Mouse (Mus musculus): ENCODE results near the gene Pou6f1.

Gene Pou6f1

DNA sequence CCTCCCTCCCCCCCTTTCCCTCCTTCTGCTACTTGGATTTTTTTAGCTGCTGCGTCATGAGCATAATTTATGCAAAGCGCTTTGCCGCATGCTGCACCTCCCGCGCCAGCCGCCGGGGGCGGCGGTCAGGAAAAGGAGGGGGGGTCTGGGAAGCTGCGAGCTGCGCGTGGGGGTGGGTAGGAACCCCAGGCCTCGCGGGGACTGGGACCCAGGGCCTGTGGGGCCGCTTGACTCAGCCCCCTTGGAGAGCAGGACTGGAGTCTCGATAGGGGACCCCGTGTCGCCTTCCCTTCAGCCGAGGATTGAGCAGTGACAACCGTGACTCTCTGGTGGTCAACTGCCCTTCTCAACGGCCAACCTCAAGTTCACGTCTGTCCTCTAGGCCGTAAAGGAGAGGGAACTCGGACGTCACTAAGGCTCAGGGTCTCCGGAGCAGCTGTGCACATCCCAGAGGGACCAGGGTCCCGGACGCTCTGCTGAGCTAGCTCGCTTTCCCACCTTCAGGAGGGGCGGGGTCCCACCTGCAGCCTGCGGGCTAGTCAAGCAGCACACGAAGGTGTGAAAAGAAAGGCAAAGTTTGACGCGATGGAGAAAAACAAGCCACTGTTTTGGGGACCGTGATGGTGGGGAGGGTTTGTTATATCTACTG lies 387 bp upstream of the Pou6f1 start:
- no peak for TF ChIP-seq GATA4 (IDR thresholded peaks at IDR 0.05; ENCODE audit: insufficient replicate concordance, low read length)

- TF ChIP-seq GATA4 (IDR thresholded peaks at IDR 0.05; ENCODE audit: insufficient replicate concordance, low read length): no peak
Observed at GRCm38 (mm10) chr15:100598883-100599275, 905 bp downstream of the Pou6f1 start.

DNA sequence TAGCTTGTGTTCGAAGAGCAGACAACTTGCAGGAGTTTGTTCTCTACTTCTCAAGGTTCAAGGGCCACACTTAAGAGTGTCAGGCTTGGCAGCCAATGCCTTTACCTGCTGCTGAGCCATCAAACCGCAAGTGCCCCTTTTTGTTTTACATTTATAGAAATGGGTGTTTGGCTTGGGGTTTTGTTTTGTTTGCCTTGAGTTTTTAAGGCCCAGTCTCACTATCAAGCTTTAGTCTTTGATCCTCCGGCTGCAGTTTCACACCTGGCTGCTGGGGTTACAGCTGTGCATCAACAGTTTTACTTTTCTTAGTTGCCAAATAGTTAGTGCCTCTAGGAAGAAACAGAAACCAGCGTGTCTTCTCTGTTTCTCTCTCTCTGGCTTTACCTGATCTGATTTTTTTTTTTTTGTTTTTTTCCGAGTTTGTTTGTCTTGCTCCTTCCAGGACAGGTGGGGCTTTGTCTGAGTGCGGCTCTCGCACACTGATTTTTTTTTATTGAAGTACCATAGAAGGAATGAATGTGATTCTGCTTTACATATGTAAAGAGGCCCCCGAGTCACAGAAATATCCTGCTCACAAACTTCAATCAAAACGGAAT lies 1.4 kb downstream of the Pou6f1 start:
- no peak for TF ChIP-seq GATA4 (IDR thresholded peaks at IDR 0.05; ENCODE audit: insufficient replicate concordance, low read length)

DNA sequence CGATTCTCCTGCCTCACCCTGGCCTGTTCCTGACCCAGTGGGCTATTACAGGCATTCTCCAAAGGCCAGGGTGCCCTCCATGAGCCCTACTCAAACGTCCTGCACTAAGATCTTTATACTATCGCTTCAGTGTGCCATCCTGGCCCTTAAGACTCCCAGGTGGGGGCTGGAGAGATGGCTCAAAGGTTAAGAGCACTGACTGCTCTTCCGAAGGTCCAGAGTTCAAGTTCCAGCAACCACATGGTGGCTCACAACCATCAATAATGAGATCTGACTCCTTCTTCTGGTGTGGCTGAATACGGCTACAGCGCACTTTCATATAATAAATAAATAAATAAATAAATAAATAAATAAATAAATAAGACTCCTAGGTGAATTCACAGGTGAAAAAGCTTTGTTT lies 7.0 kb downstream of the Pou6f1 start:
- no peak for TF ChIP-seq GATA4 (IDR thresholded peaks at IDR 0.05; ENCODE audit: insufficient replicate concordance, low read length)

GRCm38 (mm10) chr15:100590436-100590835 lies 9.3 kb downstream of the Pou6f1 start:
- no peak for TF ChIP-seq GATA4 (IDR thresholded peaks at IDR 0.05; ENCODE audit: insufficient replicate concordance, low read length)

- TF ChIP-seq GATA4 (IDR thresholded peaks at IDR 0.05; ENCODE audit: insufficient replicate concordance, low read length): no peak
Observed at GRCm38 (mm10) chr15:100588297-100588696, 11.5 kb downstream of the Pou6f1 start.

- no peak for TF ChIP-seq GATA4 (IDR thresholded peaks at IDR 0.05; ENCODE audit: insufficient replicate concordance, low read length)
Observed at GRCm38 (mm10) chr15:100587166-100587565, 12.6 kb downstream of the Pou6f1 start.

DNA sequence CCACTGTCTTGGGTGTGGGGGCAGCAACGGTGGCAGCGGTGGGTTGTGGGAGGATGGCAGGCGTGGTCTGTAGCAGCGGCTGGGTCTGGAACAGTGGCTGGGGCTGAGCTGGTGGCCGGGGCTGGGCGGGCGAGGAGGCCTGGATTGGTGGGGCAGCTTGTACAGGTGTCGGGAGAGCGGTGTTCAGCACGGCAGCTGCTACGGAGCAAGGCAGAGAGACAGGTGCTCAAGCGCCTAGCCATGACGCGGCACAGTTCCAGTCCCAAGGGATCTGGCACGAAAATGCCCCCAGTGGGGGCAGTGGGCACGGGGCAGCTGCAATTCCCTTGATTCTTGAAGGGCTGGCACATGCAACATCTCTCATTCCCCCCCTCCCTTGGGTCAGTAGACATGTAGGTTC lies 13.9 kb downstream of the Pou6f1 start:
- no peak for TF ChIP-seq GATA4 (IDR thresholded peaks at IDR 0.05; ENCODE audit: insufficient replicate concordance, low read length)

- TF ChIP-seq GATA4 (IDR thresholded peaks at IDR 0.05; ENCODE audit: insufficient replicate concordance, low read length): no peak
Observed at GRCm38 (mm10) chr15:100580108-100580507, 19.7 kb downstream of the Pou6f1 start.

DNA sequence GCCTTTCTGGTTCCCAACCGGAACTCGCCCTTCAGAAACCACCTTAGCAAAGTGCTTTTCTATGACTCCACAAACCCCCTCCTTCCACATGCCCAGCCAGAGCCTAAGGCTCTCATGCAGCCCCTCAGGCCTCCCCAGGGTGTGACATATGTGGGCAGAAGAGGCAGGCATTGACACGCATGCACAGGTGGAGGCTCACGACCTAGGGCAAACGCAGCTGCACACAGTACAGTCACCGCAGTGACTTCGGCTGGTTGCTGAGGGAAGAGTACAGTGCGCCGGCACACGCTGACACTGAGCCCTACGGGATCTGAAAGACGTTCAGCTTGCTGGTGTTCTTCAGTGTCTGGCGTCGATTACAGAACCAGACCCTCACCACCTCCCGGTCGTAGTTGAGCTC lies 21.8 kb downstream of the Pou6f1 start:
- TF ChIP-seq GATA4 (IDR thresholded peaks at IDR 0.05; ENCODE audit: insufficient replicate concordance, low read length): no peak

DNA sequence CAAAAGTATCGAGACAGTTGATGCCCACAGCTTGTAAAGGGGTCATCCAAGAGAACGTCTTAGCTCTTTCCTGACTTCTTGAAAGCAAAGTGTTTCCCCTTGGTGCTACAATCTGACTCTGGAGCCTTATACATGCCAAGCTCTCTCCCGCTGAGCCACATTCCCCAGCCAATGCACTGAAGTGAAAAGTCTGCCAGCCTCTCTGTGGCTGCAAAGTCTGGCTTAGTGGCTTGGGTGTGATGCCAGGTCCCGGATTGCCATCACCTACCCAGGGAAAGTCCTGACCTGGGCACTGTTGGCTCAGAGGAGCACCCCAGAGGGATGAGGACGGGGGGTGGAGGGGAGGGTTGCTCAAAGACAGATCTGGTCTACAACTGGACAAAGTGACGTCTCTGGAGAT lies 23.0 kb downstream of the Pou6f1 start:
- no peak for TF ChIP-seq GATA4 (IDR thresholded peaks at IDR 0.05; ENCODE audit: insufficient replicate concordance, low read length)

- no peak for TF ChIP-seq GATA4 (IDR thresholded peaks at IDR 0.05; ENCODE audit: insufficient replicate concordance, low read length)
Observed at GRCm38 (mm10) chr15:100576392-100576791, 23.4 kb downstream of the Pou6f1 start.

- TF ChIP-seq GATA4 (IDR thresholded peaks at IDR 0.05; ENCODE audit: insufficient replicate concordance, low read length): no peak
Observed at GRCm38 (mm10) chr15:100575366-100575765, 24.4 kb downstream of the Pou6f1 start.

GRCm38 (mm10) chr15:100574378-100574777 lies 25.4 kb downstream of the Pou6f1 start:
- TF ChIP-seq GATA4 (IDR thresholded peaks at IDR 0.05; ENCODE audit: insufficient replicate concordance, low read length): no peak

- TF ChIP-seq GATA4 (IDR thresholded peaks at IDR 0.05; ENCODE audit: insufficient replicate concordance, low read length): no peak
Observed at GRCm38 (mm10) chr15:100573946-100574345, 25.8 kb downstream of the Pou6f1 start.

GRCm38 (mm10) chr15:100569239-100569638 lies 30.5 kb downstream of the Pou6f1 start:
- TF ChIP-seq GATA4 (IDR thresholded peaks at IDR 0.05; ENCODE audit: insufficient replicate concordance, low read length): no peak

DNA sequence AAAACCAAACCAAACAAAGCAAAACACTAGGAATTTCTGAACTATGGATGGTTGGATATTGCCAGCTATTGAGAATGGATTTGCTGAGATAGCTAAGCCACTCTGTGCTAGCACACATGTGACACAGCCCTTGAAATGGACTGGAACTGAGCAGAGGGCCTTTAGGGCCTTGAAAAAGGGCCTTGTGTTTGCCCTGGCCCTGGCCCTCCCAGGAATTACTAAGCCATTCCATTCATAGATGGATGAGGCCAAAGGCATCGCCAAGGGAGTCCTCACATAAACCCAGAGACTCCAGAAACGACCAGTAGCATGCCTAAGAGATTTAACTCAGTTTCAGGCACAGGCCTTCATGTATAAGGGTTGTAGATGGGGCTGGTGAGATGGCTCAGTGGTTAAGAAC lies 33.3 kb downstream of the Pou6f1 start:
- TF ChIP-seq GATA4 (IDR thresholded peaks at IDR 0.05; ENCODE audit: insufficient replicate concordance, low read length): no peak
